Mouse (Mus musculus): ENCODE results near the gene Camk2g.
A peak's percentile ranks its signal among the peaks of the same experiment; 100 is the strongest.

GRCm38 (mm10) chr14:20698515-20698914 is 95.4 kb downstream of the Camk2g start:
- TF ChIP-seq CTCF (IDR thresholded peaks at IDR 0.05 in 2 of 3, conservative IDR thresholded peaks at IDR 0.05 in 1 of 3; ENCODE audit: control insufficient read depth in 1 of 3, insufficient read depth in 1 of 3, low read depth in 2 of 3, low read length in 3 of 3, poor library complexity in 1 of 3, severe bottlenecking in 1 of 3) (no peak), ELF1 (IDR thresholded peaks at IDR 0.05; ENCODE audit: low read depth, low read length) (peak; percentile 38; the same call in 1 of the 2 replicates), RAD21 (IDR thresholded peaks at IDR 0.05; ENCODE audit: low read depth, low read length) (no peak), MAFK (IDR thresholded peaks at IDR 0.05; ENCODE audit: borderline replicate concordance, low read depth, low read length) (peak; percentile 26; the same call in 1 of the 2 replicates), NELFE (IDR thresholded peaks at IDR 0.05; ENCODE audit: low read depth, low read length) (no peak)
